Mouse (Mus musculus) kidney, postnatal 4 days (tissue): ENCODE results near the gene Patj.

Experiments
- DNase-seq, 2 experiments: peaks; one replicate each; pipeline ENCODE4 v3.0.0; 2021; ENCODE audit warnings: mixed read lengths in 2 of 2

Patj gene

GRCm38 (mm10) chr4:98449564-98450263 lies 54.1 kb downstream of the Patj start:
- no peak for DNase-seq

DNA sequence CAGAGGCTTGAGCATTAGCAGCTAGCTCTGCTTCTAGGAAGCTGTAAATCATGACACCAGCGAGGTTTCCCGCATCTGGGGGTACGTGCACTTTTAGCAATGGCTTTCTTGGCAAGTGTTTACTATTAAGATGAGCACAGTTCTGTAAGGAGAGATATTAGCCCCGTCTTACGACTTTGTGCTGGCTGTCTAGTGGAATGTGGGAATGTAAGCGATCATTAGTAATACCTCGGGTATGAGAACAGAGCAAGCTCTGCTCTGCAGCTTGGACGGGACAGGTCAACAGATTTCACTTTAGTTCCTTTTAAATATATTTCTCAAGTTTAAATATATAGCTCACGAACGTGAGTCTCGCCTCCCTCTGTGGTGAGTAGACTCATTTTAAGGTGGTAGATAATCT lies 54.7 kb downstream of the Patj start:
- DNase-seq, result no peak

DNA sequence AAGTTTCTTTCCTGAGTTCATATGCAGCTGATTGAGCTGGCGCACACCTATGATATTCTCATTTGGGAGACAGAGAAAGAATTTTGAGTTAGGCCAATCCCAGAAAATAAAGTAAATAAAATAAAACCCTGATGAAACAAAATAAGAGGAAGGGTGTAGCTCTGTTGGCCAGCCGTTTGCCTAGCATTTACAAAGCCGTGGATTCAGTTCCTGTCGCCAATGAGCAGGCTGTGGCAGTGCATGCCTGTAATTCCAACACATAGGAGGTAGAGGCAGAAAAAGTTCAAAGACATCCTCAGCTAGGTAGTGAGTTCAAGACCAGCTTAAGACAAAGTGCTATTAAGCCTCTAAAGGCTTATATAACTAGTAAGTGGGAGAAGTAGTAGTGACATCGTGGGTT lies 55.2 kb downstream of the Patj start:
- DNase-seq, result no peak

DNA sequence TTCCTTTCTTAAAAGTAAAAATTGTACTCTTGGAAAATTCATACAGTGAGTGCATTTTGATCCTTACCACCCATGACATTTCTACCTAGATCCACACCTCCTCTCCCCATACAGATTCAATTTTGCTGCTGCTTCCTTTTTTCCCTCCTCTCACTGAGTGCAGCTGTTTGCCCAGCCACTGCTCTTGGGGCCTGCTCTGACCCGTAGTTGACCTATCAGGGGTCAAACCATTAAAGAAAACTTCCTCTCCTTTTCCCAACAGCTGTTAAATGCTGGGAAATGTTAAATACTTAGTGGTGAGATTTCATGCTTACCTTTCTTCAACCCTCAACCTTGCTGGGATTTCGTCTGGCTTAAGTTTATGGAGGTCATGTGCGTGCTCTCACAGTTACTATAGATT lies 55.7 kb downstream of the Patj start:
- no peak for DNase-seq

DNA sequence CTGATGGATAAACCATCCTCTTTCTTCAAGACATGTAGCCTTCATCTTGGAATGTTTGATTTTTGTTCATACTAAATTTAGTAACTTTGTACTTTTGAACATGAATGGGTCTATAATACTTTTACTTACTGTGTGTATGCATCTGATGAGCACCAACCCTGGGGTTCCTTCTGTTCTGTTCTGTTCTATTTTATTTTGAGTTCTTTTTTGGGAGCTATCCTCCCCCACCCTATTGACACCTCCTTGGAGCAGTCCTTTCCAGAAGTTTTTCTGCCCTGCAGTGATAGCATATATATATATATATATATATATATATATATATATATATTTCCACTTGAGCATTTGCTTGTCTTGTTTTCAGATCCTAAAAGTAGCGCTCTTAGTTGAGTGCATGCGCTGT lies 57.1 kb downstream of the Patj start:
- DNase-seq, result no peak

GRCm38 (mm10) chr4:98453231-98453630 lies 57.6 kb downstream of the Patj start:
- no peak for DNase-seq

DNA sequence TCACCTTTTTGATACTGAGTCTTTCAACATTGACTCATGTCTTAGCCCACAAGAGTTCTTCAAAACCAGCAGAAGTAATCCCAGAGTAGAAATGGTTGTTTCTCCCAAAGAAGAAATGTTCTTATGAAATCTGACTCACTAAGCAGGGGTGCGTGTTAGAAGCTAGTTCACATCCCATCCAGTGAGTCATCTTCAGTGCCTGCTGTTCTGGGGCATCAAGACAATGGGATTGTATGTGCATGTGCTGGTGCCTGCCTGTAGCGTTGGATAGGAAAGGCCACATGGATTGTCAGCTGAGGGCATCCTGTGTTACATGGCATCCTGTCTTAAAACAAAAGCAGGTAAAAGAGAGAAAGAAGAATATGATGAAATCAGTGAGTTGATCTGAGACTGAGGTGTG lies 59.8 kb downstream of the Patj start:
- DNase-seq, result no peak

DNA sequence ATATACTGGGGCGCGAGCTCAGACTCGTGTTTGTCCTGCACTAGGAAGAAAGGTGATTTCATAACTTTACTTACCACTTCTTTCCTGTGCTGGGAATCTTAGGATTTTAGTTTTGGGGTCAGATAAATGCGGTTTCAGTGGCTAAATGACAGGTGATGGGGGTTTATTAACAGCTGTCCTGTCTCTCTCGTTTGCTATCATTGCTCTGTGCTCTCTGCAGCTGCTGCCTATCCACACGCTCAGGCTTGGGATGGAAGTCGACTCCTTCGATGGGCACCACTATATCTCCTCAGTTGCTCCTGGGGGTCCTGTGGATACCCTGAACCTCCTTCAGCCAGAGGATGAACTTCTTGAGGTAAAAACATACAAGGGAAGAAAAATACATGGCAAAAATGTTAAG lies 60.3 kb downstream of the Patj start:
- DNase-seq, result no peak

GRCm38 (mm10) chr4:98461804-98462341 lies 66.3 kb downstream of the Patj start:
- DNase-seq, result no peak

DNA sequence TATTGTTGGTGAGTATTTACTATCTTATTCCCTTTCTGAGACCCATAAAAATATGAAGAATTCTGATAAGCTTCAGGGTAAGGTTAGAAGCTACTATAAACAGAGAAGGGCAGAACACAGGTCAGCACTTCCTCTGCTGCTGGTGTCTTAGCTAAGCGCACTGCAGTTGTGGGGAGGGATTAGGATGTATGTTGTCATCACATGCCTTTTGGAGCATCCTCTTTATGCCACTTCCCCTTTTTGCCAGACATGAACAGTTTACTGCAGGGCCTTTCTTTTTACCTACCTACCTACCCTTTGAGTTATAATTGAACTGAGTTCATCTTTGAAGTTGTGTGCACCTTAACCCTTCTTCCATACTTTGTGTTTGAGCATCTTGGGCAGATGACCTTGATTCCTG lies 69.9 kb downstream of the Patj start:
- DNase-seq, result no peak

GRCm38 (mm10) chr4:98465886-98466285 lies 70.3 kb downstream of the Patj start:
- DNase-seq, result no peak

GRCm38 (mm10) chr4:98471376-98471775 lies 75.8 kb downstream of the Patj start:
- DNase-seq, result no peak

DNA sequence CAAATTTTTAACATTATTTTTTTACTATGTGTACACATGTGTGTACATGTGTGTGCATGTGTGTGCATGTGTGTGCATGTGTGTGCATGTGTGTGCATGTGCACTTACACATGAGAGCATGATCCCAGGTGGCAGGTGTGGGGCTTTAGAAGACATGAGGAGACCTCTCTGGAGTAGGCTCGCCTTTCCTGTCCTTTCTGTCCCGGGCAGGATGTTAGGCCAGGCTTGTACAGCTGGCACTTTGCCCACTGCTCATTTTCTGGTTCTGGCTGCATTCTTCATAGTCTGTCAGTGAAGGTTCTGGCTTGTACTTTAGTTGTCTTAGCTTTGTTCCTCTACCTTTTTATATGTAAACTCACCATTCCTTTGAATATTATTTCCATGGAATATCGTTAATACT lies 77.9 kb downstream of the Patj start:
- DNase-seq, result peak; percentile 72 to 74

- DNase-seq, result no peak
These were observed 82.4 kb downstream of the Patj start for GRCm38 (mm10) chr4:98478005-98478404.

- no peak for DNase-seq
These were observed 90.9 kb downstream of the Patj start for GRCm38 (mm10) chr4:98486475-98486874.

GRCm38 (mm10) chr4:98486901-98487300 lies 91.3 kb downstream of the Patj start:
- DNase-seq, result no peak

DNA sequence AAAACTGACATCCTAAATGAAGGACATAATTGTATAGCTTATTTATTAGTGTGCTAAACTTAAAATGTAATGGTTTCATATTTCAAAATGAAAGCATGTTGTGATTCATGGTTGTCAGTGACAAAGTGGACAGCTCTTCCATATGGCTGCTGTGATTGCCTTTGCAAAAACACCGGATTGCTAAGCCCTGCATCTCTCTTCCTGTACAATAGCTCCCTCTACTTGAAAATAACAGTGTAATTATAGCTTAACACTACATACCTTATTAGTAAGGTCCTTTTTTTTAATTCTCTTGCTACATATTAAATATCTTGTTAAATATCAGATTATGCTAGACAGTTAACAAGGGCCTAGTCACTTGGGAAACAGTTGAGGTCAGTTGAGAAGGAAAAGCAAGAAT lies 93.8 kb downstream of the Patj start:
- no peak for DNase-seq

- DNase-seq, result no peak
These were observed 102.8 kb downstream of the Patj start for GRCm38 (mm10) chr4:98498341-98498740.

DNA sequence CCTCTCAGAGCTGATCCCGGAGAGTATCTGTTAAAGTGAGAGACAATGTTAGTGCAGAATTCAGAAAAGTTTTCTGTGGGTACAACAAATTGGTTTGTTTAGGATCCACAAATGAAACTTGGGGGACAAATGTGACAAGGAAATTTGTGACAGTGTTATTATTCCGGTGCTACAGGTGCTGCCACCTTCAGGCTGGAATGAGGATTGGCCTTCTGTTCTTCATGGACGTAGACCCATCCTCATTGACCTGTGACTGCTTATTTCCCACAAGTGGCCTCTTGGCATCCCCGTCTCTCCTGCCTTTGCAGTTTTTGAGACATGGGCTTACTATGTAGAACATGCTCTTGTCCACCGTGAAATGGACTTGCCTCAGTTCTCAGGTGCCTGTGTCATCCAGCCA lies 104.6 kb downstream of the Patj start:
- DNase-seq, result peak; percentile 20 to 46

DNA sequence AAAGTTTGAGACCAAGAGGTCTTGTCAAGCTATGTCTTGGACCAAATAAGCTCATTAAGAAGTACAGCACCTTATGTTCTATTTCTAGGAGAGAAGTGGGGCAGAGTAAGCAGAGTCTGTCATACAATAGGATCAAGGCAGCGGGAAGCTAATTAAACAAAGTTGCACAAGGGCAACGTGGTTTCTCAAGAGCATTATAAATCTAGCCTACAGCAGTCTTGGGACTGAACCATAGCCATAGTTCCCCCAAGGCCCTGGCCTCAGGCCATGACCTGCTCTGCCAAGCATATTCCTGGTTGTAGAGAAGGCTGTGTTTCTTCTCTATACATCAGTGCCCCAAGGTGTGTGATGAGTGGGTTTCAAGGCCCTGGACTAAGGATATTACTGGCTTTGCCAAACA lies 105.3 kb downstream of the Patj start:
- DNase-seq, result no peak

DNA sequence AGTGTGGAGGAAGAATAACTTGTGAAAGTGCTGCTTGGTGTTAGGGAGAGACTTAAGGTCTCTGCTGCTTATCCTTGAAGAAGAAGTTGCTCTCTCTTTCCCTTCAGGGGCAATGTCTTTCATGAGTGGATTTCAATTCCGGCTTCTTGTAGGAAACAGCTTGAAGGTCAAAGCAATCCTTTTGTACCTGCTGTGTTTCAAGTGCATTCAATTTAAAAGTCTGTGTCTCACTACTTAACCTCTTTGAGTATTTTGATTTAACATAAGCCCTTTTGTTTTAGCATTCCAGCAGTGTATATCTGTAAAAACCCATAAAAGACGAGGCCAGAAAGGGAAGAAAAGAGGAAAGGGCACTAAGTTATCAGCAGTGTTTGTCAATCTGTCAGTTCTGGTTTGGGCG lies 109.2 kb downstream of the Patj start:
- no peak for DNase-seq

DNA sequence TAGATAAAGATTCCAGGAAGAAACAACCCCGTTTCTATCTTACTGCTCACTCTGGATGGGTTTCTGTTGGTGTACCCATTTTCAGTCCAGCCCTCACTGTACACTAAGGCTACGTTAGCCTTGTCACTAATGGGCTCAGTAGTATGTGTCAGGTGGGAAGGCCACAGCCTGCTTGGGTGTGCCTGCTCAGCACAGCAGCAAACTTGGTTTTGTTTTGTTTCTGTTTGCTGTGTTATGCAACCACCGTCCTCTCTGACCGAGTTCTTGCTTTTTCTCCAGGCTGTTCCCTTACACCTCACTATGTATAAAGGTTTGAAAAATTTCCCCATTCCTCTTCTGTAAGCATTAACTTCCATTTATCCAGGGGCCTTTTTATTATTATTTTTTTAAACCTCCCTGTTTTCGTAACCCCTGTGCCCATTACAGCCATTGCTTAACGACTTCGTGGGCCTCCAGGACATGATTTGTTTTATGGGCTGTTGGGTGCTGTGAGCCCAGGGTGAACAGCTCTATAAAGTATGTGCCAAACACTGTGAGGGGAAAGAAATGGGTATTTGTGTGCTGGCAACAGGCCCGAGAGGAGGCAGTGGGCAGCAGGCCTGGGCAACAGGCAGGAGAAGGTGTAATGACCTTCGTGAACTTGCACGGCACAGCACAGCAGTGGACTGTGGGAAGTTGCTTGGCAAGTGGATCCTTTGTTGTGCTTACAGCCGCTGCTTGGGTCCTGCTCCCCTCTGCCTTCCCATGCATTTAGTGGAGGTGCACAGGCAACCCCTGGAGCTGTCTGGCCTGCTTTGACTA lies 113.1 kb downstream of the Patj start:
- peak; percentile 40 to 58 for DNase-seq

DNA sequence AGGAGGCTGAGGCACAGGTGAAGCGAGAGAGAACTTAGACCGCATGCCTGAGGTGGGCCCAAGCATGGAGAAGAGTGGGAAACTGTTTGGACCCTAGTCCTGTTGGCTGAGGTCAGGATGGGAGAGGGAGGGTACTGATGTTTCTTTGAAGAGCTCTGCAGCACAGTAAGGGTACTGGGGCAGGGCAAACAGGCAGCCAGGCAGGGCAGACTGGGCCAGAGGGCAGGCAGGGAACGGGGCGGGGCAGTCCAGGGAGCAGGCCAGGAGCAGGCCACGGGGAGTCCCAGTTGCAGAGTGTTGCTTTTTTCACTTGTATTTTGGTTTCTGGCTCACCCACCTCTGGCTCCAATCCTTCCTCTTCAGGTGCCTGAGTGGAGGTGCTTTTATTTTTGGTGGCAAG lies 114.4 kb downstream of the Patj start:
- peak; percentile 20 to 39 for DNase-seq

GRCm38 (mm10) chr4:98511296-98511695 lies 115.7 kb downstream of the Patj start:
- DNase-seq, result peak; percentile 57 to 66
